Mouse (Mus musculus): ENCODE data around the gene Tob2. TPM values are rescaled to one million over a fixed set of nuclear protein-coding genes. Genes with fewer than 3 reads are reported as not detected.
A peak's percentile ranks its signal among the peaks of the same experiment; 100 is the strongest.

Gene Tob2
- total and polyA plus RNA-seq, 3 experiments = 49.7 to 114 (median 101) TPM

GRCm38 (mm10) chr15:81858138-81858516 is 469 bp downstream of the Tob2 start:
- H3K9ac ChIP-seq (ENCODE audit: low read depth, low read length) = peak overlapping the region; percentile 98
- TF ChIP-seq POLR2A (IDR thresholded peaks at IDR 0.05; ENCODE audit: insufficient read depth, low read depth, low read length) = peak; percentile 100
- TF ChIP-seq CTCF (IDR thresholded peaks at IDR 0.05) = no peak
- peak; percentile 100 for TF ChIP-seq EP300 (IDR thresholded peaks at IDR 0.05; ENCODE audit: insufficient read depth, low read depth, low read length)
- peak overlapping the region; percentile 100 for H3K27ac ChIP-seq
- H3K4me3 ChIP-seq = peak overlapping the region; percentile 71
- H3K36me3 ChIP-seq (ENCODE audit: control insufficient read depth, insufficient read depth, low read length) = peaks cover under 1% of the 10 kb centered on the region
- DNase-seq = peak; percentile 94 to 96
- no peaks in the 10 kb centered on the region for H3K27me3 ChIP-seq (ENCODE audit: control insufficient read depth, insufficient read depth, low read length)
- intact Hi-C loops (cut with DNase I) = loop anchor here (1.0 to 2.0 kb wide), 3 partner anchors 15 to 27 kb away; partner anchors contain the start of gene Aco2
- WGBS = 0% methylated on average over 23 of the region's 23 CpGs
- H3K4me1 ChIP-seq (ENCODE audit: control insufficient read depth, insufficient read depth, low read length) = peaks cover 5% of the 10 kb centered on the region
- H3K79me2 ChIP-seq (replicated peaks; ENCODE audit: control insufficient read depth, insufficient read depth, low read length) = peaks cover 3% of the 10 kb centered on the region

- no peaks in the 10 kb centered on the region for H3K27me3 ChIP-seq (ENCODE audit: control insufficient read depth, insufficient read depth, low read length)
- H3K4me3 ChIP-seq = peak overlapping the region; percentile 71
- peak overlapping the region; percentile 100 for H3K27ac ChIP-seq
- peaks cover 7% of the 10 kb centered on the region for H3K4me1 ChIP-seq (ENCODE audit: control insufficient read depth, insufficient read depth, low read length)
- TF ChIP-seq POLR2A (IDR thresholded peaks at IDR 0.05; ENCODE audit: insufficient read depth, low read depth, low read length) (no peak), EP300 (IDR thresholded peaks at IDR 0.05; ENCODE audit: insufficient read depth, low read depth, low read length) (no peak), CTCF (IDR thresholded peaks at IDR 0.05) (no peak)
- WGBS = under 1% methylated on average over 33 of the region's 33 CpGs
- no peak for DNase-seq
- H3K36me3 ChIP-seq (ENCODE audit: control insufficient read depth, insufficient read depth, low read length) = peaks cover 2% of the 10 kb centered on the region
- intact Hi-C loops (cut with DNase I) = loop anchor here (1.0 to 2.0 kb wide), 3 partner anchors 15 to 26 kb away; partner anchors contain the start of gene Aco2
- peak overlapping the region; percentile 94 for H3K9ac ChIP-seq (ENCODE audit: low read depth, low read length)
- peaks cover 3% of the 10 kb centered on the region for H3K79me2 ChIP-seq (replicated peaks; ENCODE audit: control insufficient read depth, insufficient read depth, low read length)
Observed at GRCm38 (mm10) chr15:81857724-81858116, 876 bp downstream of the Tob2 start.

GRCm38 (mm10) chr15:81856938-81857723 is 1.5 kb downstream of the Tob2 start:
- DNase-seq = peak; percentile 32 to 54
- Histone ChIP-seq H3K4me3 (peak overlapping the region; percentile 71), H3K4me1 (ENCODE audit: control insufficient read depth, insufficient read depth, low read length) (peaks cover 7% of the 10 kb centered on the region), H3K36me3 (ENCODE audit: control insufficient read depth, insufficient read depth, low read length) (peaks cover 5% of the 10 kb centered on the region), H3K79me2 (replicated peaks; ENCODE audit: control insufficient read depth, insufficient read depth, low read length) (peaks cover 3% of the 10 kb centered on the region), H3K9ac (ENCODE audit: low read depth, low read length) (peak overlapping the region; percentile 94), H3K27me3 (ENCODE audit: control insufficient read depth, insufficient read depth, low read length) (no peaks in the 10 kb centered on the region), H3K27ac (peak overlapping the region; percentile 100)
- TF ChIP-seq EP300 (IDR thresholded peaks at IDR 0.05; ENCODE audit: insufficient read depth, low read depth, low read length) (no peak), POLR2A (IDR thresholded peaks at IDR 0.05; ENCODE audit: insufficient read depth, low read depth, low read length) (no peak), CTCF (IDR thresholded peaks at IDR 0.05) (no peak)
- intact Hi-C loops (cut with DNase I) = no loop called here
- 0% methylated on average over 14 of the region's 14 CpGs for WGBS

- under 1% methylated on average over 28 of the region's 28 CpGs for WGBS
- peak; percentile 77 for TF ChIP-seq POLR2A (IDR thresholded peaks at IDR 0.05; ENCODE audit: insufficient read depth, low read depth, low read length)
- no peak for TF ChIP-seq CTCF (IDR thresholded peaks at IDR 0.05)
- TF ChIP-seq EP300 (IDR thresholded peaks at IDR 0.05; ENCODE audit: insufficient read depth, low read depth, low read length) = peak; percentile 90
- intact Hi-C loops (cut with DNase I) = no loop called here
- H3K36me3 ChIP-seq (ENCODE audit: control insufficient read depth, insufficient read depth, low read length) = peaks cover 7% of the 10 kb centered on the region
- H3K27ac ChIP-seq = peak overlapping the region; percentile 100
- DNase-seq = peak; percentile 86 to 92
- peak overlapping the region; percentile 71 for H3K4me3 ChIP-seq
- H3K9ac ChIP-seq (ENCODE audit: low read depth, low read length) = peak overlapping the region; percentile 94
- peaks cover 6% of the 10 kb centered on the region for H3K79me2 ChIP-seq (replicated peaks; ENCODE audit: control insufficient read depth, insufficient read depth, low read length)
- peaks cover 7% of the 10 kb centered on the region for H3K4me1 ChIP-seq (ENCODE audit: control insufficient read depth, insufficient read depth, low read length)
- no peaks in the 10 kb centered on the region for H3K27me3 ChIP-seq (ENCODE audit: control insufficient read depth, insufficient read depth, low read length)
Observed at GRCm38 (mm10) chr15:81856030-81856790, 2.4 kb downstream of the Tob2 start.

GRCm38 (mm10) chr15:81853081-81853480 is 5.5 kb downstream of the Tob2 start:
- no peaks in the 10 kb centered on the region for H3K27me3 ChIP-seq (ENCODE audit: control insufficient read depth, insufficient read depth, low read length)
- no peak overlapping the region; the same call in 1 of the 2 replicates for H3K4me3 ChIP-seq
- no peak for DNase-seq
- TF ChIP-seq POLR2A (IDR thresholded peaks at IDR 0.05; ENCODE audit: insufficient read depth, low read depth, low read length) = no peak
- TF ChIP-seq CTCF (IDR thresholded peaks at IDR 0.05) = no peak
- TF ChIP-seq EP300 (IDR thresholded peaks at IDR 0.05; ENCODE audit: insufficient read depth, low read depth, low read length) = 0 out of 2 replicates have a peak, but pooled peaks have one; percentile 33
- H3K9ac ChIP-seq (ENCODE audit: low read depth, low read length) = no peak overlapping the region
- H3K79me2 ChIP-seq (replicated peaks; ENCODE audit: control insufficient read depth, insufficient read depth, low read length) = peaks cover 8% of the 10 kb centered on the region
- 47% methylated on average over 7 of the region's 7 CpGs for WGBS
- peaks cover 12% of the 10 kb centered on the region for H3K4me1 ChIP-seq (ENCODE audit: control insufficient read depth, insufficient read depth, low read length)
- H3K36me3 ChIP-seq (ENCODE audit: control insufficient read depth, insufficient read depth, low read length) = peaks cover 21% of the 10 kb centered on the region
- peak overlapping the region; percentile 40 for H3K27ac ChIP-seq
- intact Hi-C loops (cut with DNase I) = no loop called here
